Mouse (Mus musculus): ENCODE results near the gene Kcnj13. TPM values are rescaled to one million over a fixed set of nuclear protein-coding genes. Genes with fewer than 3 reads are reported as not detected.

Gene Kcnj13
- total RNA-seq, 1 experiment from 2014 or later = not detected

Other genes starting within 250 kb of the Kcnj13 start
- not detected in 2 replicates for gene Ecel1, start 238.2 kb downstream of the Kcnj13 start, total RNA-seq (2017)
- gene Prss56, start 211.4 kb downstream of the Kcnj13 start, total RNA-seq (2017) = not detected in 2 replicates
- gene Chrnd, start 204.1 kb downstream of the Kcnj13 start, total RNA-seq (2017) = not detected in 2 replicates
- gene Chrng, start 190.1 kb downstream of the Kcnj13 start, total RNA-seq (2017) = not detected in 2 replicates
- 123 and 155 TPM in 2 replicates for gene Eif4e2, start 180.8 kb downstream of the Kcnj13 start, total RNA-seq (2017)
- gene Efhd1, start 130.4 kb downstream of the Kcnj13 start, total RNA-seq (2017) = not detected in 2 replicates
- gene Gigyf2, start 67.7 kb downstream of the Kcnj13 start, total RNA-seq (2017) = 109 and 147 TPM in 2 replicates
- gene Snorc, start 75.5 kb upstream of the Kcnj13 start, total RNA-seq (2017) = not detected in 2 replicates
- gene Neu2, start 115.2 kb upstream of the Kcnj13 start, total RNA-seq (2017) = not detected in 2 replicates
- not detected in 2 replicates for gene Ngef, start 179.1 kb upstream of the Kcnj13 start, total RNA-seq (2017)
- 113 and 132 TPM in 2 replicates for gene Inpp5d, start 225.6 kb upstream of the Kcnj13 start, total RNA-seq (2017)

Data from hematopoietic stem cell, adult 5-6 weeks (primary cell).